Mouse (Mus musculus): ENCODE results near the gene Gm10273.

DNA sequence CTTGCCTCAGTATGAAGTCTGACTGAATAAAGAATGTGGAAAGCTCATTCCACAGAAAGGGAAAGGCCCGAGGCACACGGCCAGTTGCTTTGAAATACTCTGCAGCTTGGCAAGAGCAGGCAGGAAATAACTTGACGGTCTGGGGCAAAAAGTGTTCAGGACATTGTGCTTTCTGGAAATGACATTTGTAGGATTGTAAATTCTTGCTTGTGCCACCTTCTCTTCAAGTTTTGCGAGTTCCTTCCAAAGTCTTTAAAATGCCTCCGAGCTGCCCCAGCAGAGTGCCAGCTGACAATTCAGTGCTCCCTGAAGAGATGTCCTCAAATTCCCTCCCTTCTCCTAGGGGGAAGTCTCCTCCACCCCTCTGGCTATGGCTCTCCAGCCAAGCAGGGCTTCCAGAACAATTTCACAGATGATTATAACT lies 44.1 kb downstream of the Gm10273 start:
- no peak for TF ChIP-seq CTCF (IDR thresholded peaks at IDR 0.05; ENCODE audit: insufficient read depth, low read depth, low read length)
- no peak for TF ChIP-seq POLR2A (IDR thresholded peaks at IDR 0.05; ENCODE audit: insufficient read depth, low read depth, low read length)
